Mouse (Mus musculus): ENCODE data around the gene Klf17.
"Not testable (repeated sequence)": the region's sequence is repeated elsewhere in the genome, so short reads cannot be mapped to it uniquely, and the experiment has no call there.

DNA sequence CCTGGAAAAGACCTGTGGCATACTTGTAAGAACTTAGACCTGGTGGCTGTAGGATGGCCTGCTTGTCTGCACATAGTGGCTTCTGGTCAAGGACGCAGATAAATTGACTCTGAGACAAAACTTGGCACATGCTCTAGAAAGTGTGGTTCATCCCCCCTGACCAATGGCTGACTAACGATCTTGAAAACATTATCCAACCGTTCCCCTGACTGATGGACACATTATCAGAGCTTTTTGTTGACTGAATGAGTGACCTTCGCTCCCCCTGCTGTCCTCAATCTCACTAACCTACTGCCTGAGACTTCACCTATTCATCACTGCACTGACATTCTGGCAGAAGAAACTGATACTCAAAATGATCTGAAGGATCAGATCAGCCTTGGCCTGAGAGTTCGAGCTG lies 13.0 kb downstream of the Klf17 start:
- not testable (repeated sequence) for TF ChIP-seq EP300, CTCF (IDR thresholded peaks at IDR 0.05; ENCODE audit: low read depth)

Data from liver, postnatal 0 days (tissue).